Mouse (Mus musculus) heart, adult 18-20 months (tissue): Measurements from ENCODE around the gene Fiz1. TPM values are rescaled to one million over a fixed set of nuclear protein-coding genes. Genes with fewer than 3 reads are reported as not detected.
"Not testable (repeated sequence)": the region's sequence is repeated elsewhere in the genome, so short reads cannot be mapped to it uniquely, and the experiment has no call there.

Source experiments
- DNase-seq, 2 experiments: peaks; one replicate each; pipeline ENCODE4 v3.0.0; 2021 to 2022; ENCODE audit warnings: mixed read lengths in 1 of 2
- total RNA-seq, 2 experiments: library from RNA; stranded (reverse); gene quantifications; 2 replicates each; pipeline ENCODE4 v1.2.3; 2021

Fiz1 gene
- total RNA-seq, 2 experiments from 2014 or later = 16.2 to 17.0 TPM

- DNase-seq = peak; percentile 96 to 98
These were observed 23.7 kb upstream of the Fiz1 start, which contains the start of gene Zfp784 for GRCm38 (mm10) chr7:5038109-5038732. Gene Zfp784 (minus strand): TSS chr7:5038446.

- DNase-seq = peak in 1 of 2 experiments; percentile 22
These were observed 23.0 kb upstream of the Fiz1 start for GRCm38 (mm10) chr7:5037467-5037866.

- no peak for DNase-seq
These were observed 22.5 kb upstream of the Fiz1 start for GRCm38 (mm10) chr7:5037026-5037425.

GRCm38 (mm10) chr7:5036136-5036535 is 21.6 kb upstream of the Fiz1 start:
- DNase-seq = no peak

- no peak for DNase-seq
These were observed 21.1 kb upstream of the Fiz1 start for GRCm38 (mm10) chr7:5035628-5036027.

GRCm38 (mm10) chr7:5033818-5034217 is 19.3 kb upstream of the Fiz1 start, which contains the start of gene 4632433K11Rik:
Gene 4632433K11Rik (plus strand): TSS chr7:5034118.
- no peak for DNase-seq

GRCm38 (mm10) chr7:5031496-5031895 is 17.0 kb upstream of the Fiz1 start:
- DNase-seq = no peak

GRCm38 (mm10) chr7:5030554-5031275 is 16.2 kb upstream of the Fiz1 start:
- no peak for DNase-seq

GRCm38 (mm10) chr7:5029946-5030345 is 15.4 kb upstream of the Fiz1 start:
- no peak for DNase-seq

GRCm38 (mm10) chr7:5029543-5029942 is 15.0 kb upstream of the Fiz1 start:
- no peak for DNase-seq

GRCm38 (mm10) chr7:5021197-5021596 is 6.7 kb upstream of the Fiz1 start:
- DNase-seq = no peak

- DNase-seq = no peak
These were observed 6.2 kb upstream of the Fiz1 start for GRCm38 (mm10) chr7:5020685-5021084.

GRCm38 (mm10) chr7:5020000-5020681 is 5.6 kb upstream of the Fiz1 start, which contains the start of the genes Zfp865 and Ccdc106:
Gene Zfp865 (plus strand): TSS chr7:5020376.
Gene Ccdc106 (plus strand): TSS chr7:5020553.
- DNase-seq = peak; percentile 98 to 100

GRCm38 (mm10) chr7:5019576-5019975 is 5.1 kb upstream of the Fiz1 start:
- DNase-seq = not testable (repeated sequence)

- no peak for DNase-seq
These were observed 3.4 kb upstream of the Fiz1 start for GRCm38 (mm10) chr7:5017931-5018330.

- DNase-seq = no peak
These were observed 2.9 kb upstream of the Fiz1 start for GRCm38 (mm10) chr7:5017352-5017751.

GRCm38 (mm10) chr7:5016920-5017319 is 2.4 kb upstream of the Fiz1 start:
- no peak for DNase-seq

GRCm38 (mm10) chr7:5016057-5016456 is 1.6 kb upstream of the Fiz1 start:
- no peak for DNase-seq

GRCm38 (mm10) chr7:5015118-5016001 is 863 bp upstream of the Fiz1 start, which contains the start of gene Gm44973:
Gene Gm44973 (plus strand): TSS chr7:5015496.
- peak; percentile 94 to 95 for DNase-seq

- no peak for DNase-seq
These were observed 1.6 kb downstream of the Fiz1 start for GRCm38 (mm10) chr7:5012681-5013513.

- no peak for DNase-seq
These were observed 6.3 kb downstream of the Fiz1 start for GRCm38 (mm10) chr7:5008229-5008628.
